Mouse (Mus musculus): ENCODE data around the gene Tulp3.

DNA sequence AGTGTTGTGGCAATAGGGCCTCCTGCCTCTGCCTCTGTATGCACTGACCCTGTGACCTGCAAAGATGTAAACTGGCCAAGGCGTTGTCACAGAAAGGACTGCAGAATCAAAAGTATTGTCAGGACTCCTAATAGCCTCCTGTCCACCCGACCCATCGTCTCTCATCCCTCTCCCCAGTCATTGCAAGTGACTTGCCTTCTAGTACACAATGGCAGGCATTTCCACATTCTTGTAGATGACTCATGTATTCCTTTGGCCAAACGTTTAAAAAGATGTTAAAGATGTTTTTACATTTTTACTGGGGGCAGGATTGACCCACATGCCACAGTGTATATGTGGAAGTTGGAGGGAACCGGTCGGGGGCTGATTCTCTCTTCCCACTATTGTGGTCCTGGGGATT lies 9.1 kb upstream of the Tulp3 start:
- TF ChIP-seq CTCF (IDR thresholded peaks at IDR 0.05; ENCODE audit: control insufficient read depth, insufficient read depth, insufficient replicate concordance, low read depth, low read length) (no peak), POLR2A (IDR thresholded peaks at IDR 0.05; ENCODE audit: control insufficient read depth, low read depth, low read length) (no peak)

Data from testis, adult 2 months (tissue).